Mouse (Mus musculus): ENCODE measurements around the gene Txndc12.

DNA sequence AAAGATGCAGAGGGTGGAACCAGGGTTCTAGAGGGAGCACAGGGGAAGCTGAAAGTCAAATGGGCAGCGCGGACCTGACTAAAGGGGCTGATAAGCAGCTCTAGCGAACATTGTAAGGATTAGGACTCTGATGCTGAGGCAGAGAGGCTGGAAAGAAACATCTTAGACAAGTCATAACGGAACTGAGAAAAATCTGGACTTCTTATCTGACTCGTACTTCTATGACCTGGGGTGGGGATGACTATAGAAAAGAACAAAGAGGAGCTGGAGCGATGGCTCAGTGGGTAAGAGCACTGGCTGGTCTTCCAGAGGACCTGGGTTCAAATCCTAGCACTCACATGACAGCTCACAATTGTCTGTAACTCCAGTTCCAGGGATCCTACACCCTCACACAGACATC lies 43.5 kb downstream of the Txndc12 start:
- TF ChIP-seq CTCF (IDR thresholded peaks at IDR 0.05; ENCODE audit: low read depth), result no peak
- no peak for TF ChIP-seq EP300 (IDR thresholded peaks at IDR 0.05; ENCODE audit: low read depth)

Measured in heart, postnatal 0 days (tissue).